Mouse (Mus musculus): ENCODE data around the gene Cabp2. TPM values are rescaled to one million over a fixed set of nuclear protein-coding genes. Genes with fewer than 3 reads are reported as not detected.

Gene Cabp2
- polyA plus RNA-seq, 1 experiment from 2014 or later: 0.43 TPM

- Histone ChIP-seq H3K9ac (peak overlapping the region; percentile 80; the same call in 1 of the 2 replicates), H3K4me2 (peak overlapping the region; percentile 98)
- no peak for DNase-seq
These were observed 14.4 kb downstream of the Cabp2 start for GRCm38 (mm10) chr19:4095802-4096201.

GRCm38 (mm10) chr19:4096642-4097440 is 15.5 kb downstream of the Cabp2 start, which contains the start of gene Cdk2ap2:
TSS of gene Cdk2ap2 (plus strand) at chr19:4097182.
- peaks cover 6% of the 10 kb centered on the region for H3K36me3 ChIP-seq
- peak within 1 kb of the TSS; percentile 98 for H3K27ac ChIP-seq
- under 1% methylated on average over 65 of the region's 65 CpGs for WGBS (ENCODE audit: insufficient replicate concordance)
- no peaks in the 10 kb centered on the region for H3K9me3 ChIP-seq (replicated peaks)
- H3K4me2 ChIP-seq: peak within 1 kb of the TSS; percentile 98
- H3K27me3 ChIP-seq: peaks cover 21% of the 10 kb centered on the region
- H3K9ac ChIP-seq: peak within 1 kb of the TSS; percentile 82
- ATAC-seq (ENCODE audit: low read depth) (peak; percentile 92), DNase-seq (peak; percentile 100)
- peaks cover 59% of the 10 kb centered on the region for H3K4me1 ChIP-seq (replicated peaks)
- H3K4me3 ChIP-seq (replicated peaks): peak within 1 kb of the TSS; percentile 72

More at GRCm38 (mm10) chr19:4095802-4096201, 14.4 kb downstream of the Cabp2 start:
- H3K27me3 ChIP-seq: peaks cover 10% of the 10 kb centered on the region
- peak overlapping the region; percentile 72 for H3K4me3 ChIP-seq (replicated peaks)
- no peak for ATAC-seq (ENCODE audit: low read depth)
- H3K36me3 ChIP-seq: peaks cover 6% of the 10 kb centered on the region
- no peak overlapping the region for H3K27ac ChIP-seq
- H3K4me1 ChIP-seq (replicated peaks): peaks cover 52% of the 10 kb centered on the region
- 61% methylated on average over 3 of the region's 3 CpGs for WGBS (ENCODE audit: insufficient replicate concordance)
- H3K9me3 ChIP-seq (replicated peaks): no peaks in the 10 kb centered on the region

GRCm38 (mm10) chr19:4097441-4097825 is 16.1 kb downstream of the Cabp2 start:
- H3K27me3 ChIP-seq: peaks cover 27% of the 10 kb centered on the region
- DNase-seq: peak; percentile 87
- peaks cover 58% of the 10 kb centered on the region for H3K4me1 ChIP-seq (replicated peaks)
- 2% methylated on average over 21 of the region's 21 CpGs for WGBS (ENCODE audit: insufficient replicate concordance)
- H3K27ac ChIP-seq: peak overlapping the region; percentile 98
- H3K4me2 ChIP-seq: peak overlapping the region; percentile 98
- ATAC-seq (ENCODE audit: low read depth): peak; percentile 74
- H3K36me3 ChIP-seq: peaks cover 6% of the 10 kb centered on the region
- H3K9ac ChIP-seq: peak overlapping the region; percentile 82
- no peaks in the 10 kb centered on the region for H3K9me3 ChIP-seq (replicated peaks)
- peak overlapping the region; percentile 72 for H3K4me3 ChIP-seq (replicated peaks)

- Histone ChIP-seq H3K36me3 (peaks cover 6% of the 10 kb centered on the region), H3K27me3 (peaks cover 37% of the 10 kb centered on the region), H3K9ac (peak overlapping the region; percentile 82), H3K27ac (peak overlapping the region; percentile 76), H3K9me3 (replicated peaks) (no peaks in the 10 kb centered on the region), H3K4me3 (replicated peaks) (peak overlapping the region; percentile 72), H3K4me2 (peak overlapping the region; percentile 98), H3K4me1 (replicated peaks) (peaks cover 51% of the 10 kb centered on the region)
- ATAC-seq (ENCODE audit: low read depth) (no peak), DNase-seq (no peak)
- 77% methylated on average over 13 of the region's 13 CpGs for WGBS (ENCODE audit: insufficient replicate concordance)
These were observed 17.0 kb downstream of the Cabp2 start for GRCm38 (mm10) chr19:4098426-4098825.

- 0 out of 2 replicates have a peak, but pooled peaks have one; percentile 4 for ATAC-seq (ENCODE audit: low read depth)
These were observed 17.7 kb downstream of the Cabp2 start for GRCm38 (mm10) chr19:4099056-4099455.

GRCm38 (mm10) chr19:4099837-4100717 is 18.7 kb downstream of the Cabp2 start, which contains the start of gene Pitpnm1:
TSS of gene Pitpnm1 (plus strand) at chr19:4099998.
- peaks cover 6% of the 10 kb centered on the region for H3K36me3 ChIP-seq
- H3K27ac ChIP-seq: peak within 1 kb of the TSS; percentile 76
- H3K27me3 ChIP-seq: peaks cover 45% of the 10 kb centered on the region
- DNase-seq (peak; percentile 76), ATAC-seq (ENCODE audit: low read depth) (no peak)
- H3K4me2 ChIP-seq: peak within 1 kb of the TSS; percentile 98
- WGBS (ENCODE audit: insufficient replicate concordance): 1% methylated on average over 53 of the region's 53 CpGs
- H3K4me3 ChIP-seq (replicated peaks): peak within 1 kb of the TSS; percentile 72
- H3K9me3 ChIP-seq (replicated peaks): no peaks in the 10 kb centered on the region
- H3K9ac ChIP-seq: peak within 1 kb of the TSS; percentile 82
- H3K4me1 ChIP-seq (replicated peaks): peaks cover 51% of the 10 kb centered on the region

More at GRCm38 (mm10) chr19:4099056-4099455, 17.7 kb downstream of the Cabp2 start:
- Histone ChIP-seq H3K9me3 (replicated peaks) (no peaks in the 10 kb centered on the region), H3K9ac (peak overlapping the region; percentile 82), H3K27ac (peak overlapping the region; percentile 76), H3K36me3 (peaks cover 6% of the 10 kb centered on the region), H3K4me3 (replicated peaks) (peak overlapping the region; percentile 72), H3K27me3 (peaks cover 42% of the 10 kb centered on the region), H3K4me2 (peak overlapping the region; percentile 98), H3K4me1 (replicated peaks) (peaks cover 51% of the 10 kb centered on the region)
- peak; percentile 88 for DNase-seq
- 4% methylated on average over 9 of the region's 9 CpGs for WGBS (ENCODE audit: insufficient replicate concordance)

DNA sequence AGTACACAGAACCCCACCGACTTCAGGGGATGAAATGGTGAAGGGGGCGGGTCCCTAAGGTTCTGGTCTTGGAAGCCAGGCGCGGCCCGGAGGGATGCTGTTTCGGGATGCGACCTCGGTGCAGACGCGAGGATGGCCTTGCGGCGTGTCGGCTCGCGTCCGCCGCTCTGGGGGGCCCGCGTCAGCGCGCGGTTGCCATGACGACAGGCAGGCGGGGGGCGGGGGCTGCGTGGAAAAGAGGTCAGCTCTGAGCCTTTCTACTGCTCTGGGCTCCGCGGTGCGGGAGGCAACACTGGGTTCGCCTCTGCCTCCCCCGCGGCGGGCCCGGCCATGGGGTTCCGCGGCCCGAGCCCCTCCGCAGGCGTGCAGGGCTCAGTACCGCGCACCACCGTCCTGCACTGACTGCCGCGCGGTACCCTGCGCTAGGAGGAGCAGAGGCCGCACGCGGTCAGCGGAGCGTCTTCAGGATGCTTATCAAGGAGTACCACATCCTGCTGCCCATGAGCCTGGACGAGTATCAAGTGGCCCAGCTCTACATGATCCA is 19.4 kb downstream of the Cabp2 start:
- no peak overlapping the region for H3K27ac ChIP-seq
- 1% methylated on average over 52 of the region's 52 CpGs for WGBS (ENCODE audit: insufficient replicate concordance)
- DNase-seq (no peak), ATAC-seq (ENCODE audit: low read depth) (no peak)
- H3K4me2 ChIP-seq: peak overlapping the region; percentile 98
- peak overlapping the region; percentile 75 for H3K9ac ChIP-seq
- H3K27me3 ChIP-seq: peaks cover 48% of the 10 kb centered on the region
- H3K9me3 ChIP-seq (replicated peaks): no peaks in the 10 kb centered on the region
- H3K36me3 ChIP-seq: peaks cover 6% of the 10 kb centered on the region
- H3K4me1 ChIP-seq (replicated peaks): peaks cover 50% of the 10 kb centered on the region
- H3K4me3 ChIP-seq (replicated peaks): peak overlapping the region; percentile 72

- ATAC-seq (ENCODE audit: low read depth) (no peak), DNase-seq (no peak)
- H3K36me3 ChIP-seq: peaks cover 6% of the 10 kb centered on the region
- no peak overlapping the region for H3K27ac ChIP-seq
- no peak overlapping the region for H3K9ac ChIP-seq
- H3K4me3 ChIP-seq (replicated peaks): peak overlapping the region; percentile 72
- peaks cover 48% of the 10 kb centered on the region for H3K27me3 ChIP-seq
- 70% methylated on average over 6 of the region's 6 CpGs for WGBS (ENCODE audit: insufficient replicate concordance)
- peaks cover 43% of the 10 kb centered on the region for H3K4me1 ChIP-seq (replicated peaks)
- peak overlapping the region; percentile 98; the same call in 1 of the 2 replicates for H3K4me2 ChIP-seq
- H3K9me3 ChIP-seq (replicated peaks): no peaks in the 10 kb centered on the region
These were observed 20.1 kb downstream of the Cabp2 start for GRCm38 (mm10) chr19:4101466-4101865.

- DNase-seq (no peak), ATAC-seq (ENCODE audit: low read depth) (no peak)
- Histone ChIP-seq H3K36me3 (peaks cover 6% of the 10 kb centered on the region), H3K4me2 (no peak overlapping the region), H3K4me1 (replicated peaks) (peaks cover 40% of the 10 kb centered on the region), H3K27ac (no peak overlapping the region), H3K27me3 (peaks cover 48% of the 10 kb centered on the region), H3K4me3 (replicated peaks) (no peak overlapping the region), H3K9ac (no peak overlapping the region), H3K9me3 (replicated peaks) (no peaks in the 10 kb centered on the region)
- 73% methylated on average over 2 of the region's 2 CpGs for WGBS (ENCODE audit: insufficient replicate concordance)
These were observed 20.7 kb downstream of the Cabp2 start for GRCm38 (mm10) chr19:4102049-4102448.

- Histone ChIP-seq H3K4me3 (replicated peaks) (no peak overlapping the region), H3K9me3 (replicated peaks) (no peaks in the 10 kb centered on the region), H3K36me3 (peaks cover 6% of the 10 kb centered on the region), H3K27me3 (peaks cover 48% of the 10 kb centered on the region), H3K4me2 (no peak overlapping the region), H3K4me1 (replicated peaks) (peaks cover 39% of the 10 kb centered on the region), H3K9ac (no peak overlapping the region), H3K27ac (no peak overlapping the region)
- 82% methylated on average over 12 of the region's 12 CpGs for WGBS (ENCODE audit: insufficient replicate concordance)
- DNase-seq (no peak), ATAC-seq (ENCODE audit: low read depth) (no peak)
These were observed 21.2 kb downstream of the Cabp2 start for GRCm38 (mm10) chr19:4102626-4103025.

DNA sequence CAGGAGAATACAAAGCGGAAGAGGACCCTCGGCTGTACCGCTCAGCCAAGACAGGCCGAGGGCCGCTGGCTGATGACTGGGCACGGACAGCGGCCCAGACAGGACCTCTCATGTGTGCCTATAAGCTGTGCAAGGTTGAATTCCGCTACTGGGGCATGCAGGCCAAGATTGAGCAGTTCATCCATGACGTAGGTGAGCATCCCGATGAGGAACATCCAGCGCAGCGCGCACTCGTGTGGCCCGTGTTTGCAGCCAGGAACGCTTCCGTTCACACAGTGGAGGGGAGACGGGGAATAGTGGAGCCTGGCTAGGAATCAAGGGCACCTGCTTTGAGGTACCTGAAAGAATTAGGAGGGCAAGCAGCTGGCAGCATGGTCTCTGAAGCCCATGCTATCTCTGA is 21.9 kb downstream of the Cabp2 start:
- H3K27me3 ChIP-seq: peaks cover 48% of the 10 kb centered on the region
- no peak overlapping the region for H3K4me2 ChIP-seq
- ATAC-seq (ENCODE audit: low read depth) (no peak), DNase-seq (no peak)
- no peak overlapping the region for H3K9ac ChIP-seq
- no peak overlapping the region for H3K27ac ChIP-seq
- H3K36me3 ChIP-seq: peaks cover 4% of the 10 kb centered on the region
- peaks cover 32% of the 10 kb centered on the region for H3K4me1 ChIP-seq (replicated peaks)
- H3K9me3 ChIP-seq (replicated peaks): no peaks in the 10 kb centered on the region
- H3K4me3 ChIP-seq (replicated peaks): no peak overlapping the region
- WGBS (ENCODE audit: insufficient replicate concordance): 87% methylated on average over 18 of the region's 18 CpGs
